Mouse (Mus musculus) layer of hippocampus, adult 11-12 months (tissue): ENCODE measurements at regions not wholly inside any gene's neighbourhood (a gene's known extent, or its start where the extent isn't known, plus 50 kb on each side); places are given as distances from the start of the nearest gene placed in this dataset.

ENCODE experiments used
- DNase-seq: peaks from one replicate; pipeline ENCODE4 v3.0.0; 2022; ENCODE audit warnings: low spot score

DNA sequence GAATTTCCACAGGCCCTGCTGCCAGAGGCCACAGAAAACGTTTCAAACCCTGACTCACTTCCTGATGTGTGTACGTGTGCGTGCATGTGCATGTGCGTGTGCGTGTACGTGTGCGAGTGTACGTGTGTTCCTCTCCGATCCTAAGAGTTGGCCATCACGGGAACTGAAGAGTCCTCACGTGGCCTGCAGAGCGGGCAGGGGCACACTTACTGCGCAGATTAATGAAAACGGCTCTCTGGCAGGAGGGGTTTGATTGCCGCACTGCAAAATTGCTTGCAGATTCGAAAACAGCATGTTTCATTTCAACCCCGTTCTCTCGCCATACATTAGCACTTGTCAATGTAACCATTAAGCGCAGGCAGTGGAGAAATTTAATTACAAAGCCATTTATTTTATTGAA lies 135.0 kb upstream of the Six2 start:
- no peak for DNase-seq

DNA sequence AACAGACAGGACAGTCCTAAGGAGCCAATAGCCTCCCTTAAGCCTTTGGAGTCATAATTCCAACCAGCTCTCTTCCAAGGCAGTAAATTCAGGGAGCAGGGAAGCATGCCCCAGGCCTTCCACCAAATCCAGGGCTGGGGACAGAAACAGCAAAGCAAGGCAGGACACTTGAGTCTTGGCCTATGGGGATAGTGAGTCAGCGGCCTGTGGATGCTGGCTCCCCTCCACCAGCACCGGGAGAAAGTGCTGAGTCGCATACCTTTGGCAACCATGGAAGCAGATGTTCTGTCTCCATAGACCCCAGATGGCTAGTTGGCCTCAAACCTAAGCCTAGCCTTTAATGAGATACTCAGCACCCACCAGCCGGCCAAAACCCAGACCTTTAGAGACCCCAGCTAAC lies 133.8 kb upstream of the Six2 start:
- no peak for DNase-seq

DNA sequence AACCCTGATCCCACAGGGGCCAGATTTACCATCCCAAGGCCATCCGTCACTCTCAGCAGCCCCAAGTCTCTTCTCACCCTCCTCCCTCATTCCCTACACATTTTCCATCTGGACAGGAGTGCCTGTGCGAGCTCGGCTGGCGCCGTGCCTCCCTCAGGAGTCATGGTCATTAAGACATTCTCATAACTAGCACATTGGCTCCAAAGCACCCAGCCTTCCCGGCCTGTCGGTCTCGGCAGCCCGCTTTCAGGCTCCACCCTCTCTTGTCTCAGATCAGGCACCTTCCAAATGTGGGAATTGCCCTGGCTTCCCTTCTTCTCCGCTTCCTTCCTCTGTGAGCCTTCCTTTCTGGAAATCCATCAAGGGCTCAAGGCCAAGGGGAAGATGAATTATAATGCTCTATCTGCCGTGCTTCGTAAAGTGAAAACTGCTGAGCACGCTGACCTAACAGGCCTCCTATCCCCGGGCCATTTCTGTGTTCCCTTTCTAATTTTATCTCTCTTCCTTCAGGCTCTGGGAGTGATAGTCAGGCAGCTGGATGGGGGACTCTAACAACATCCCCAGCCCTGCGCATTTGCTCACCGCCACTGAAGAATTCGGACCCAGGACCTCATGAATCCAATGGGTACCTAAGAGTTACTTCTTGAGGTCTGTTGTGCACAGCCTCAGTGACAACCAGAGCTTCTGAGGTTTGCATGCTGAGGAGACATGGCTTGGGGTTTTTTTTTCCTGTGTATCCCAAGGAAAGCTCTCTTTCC lies 130.2 kb upstream of the Six2 start:
- DNase-seq = no peak

DNA sequence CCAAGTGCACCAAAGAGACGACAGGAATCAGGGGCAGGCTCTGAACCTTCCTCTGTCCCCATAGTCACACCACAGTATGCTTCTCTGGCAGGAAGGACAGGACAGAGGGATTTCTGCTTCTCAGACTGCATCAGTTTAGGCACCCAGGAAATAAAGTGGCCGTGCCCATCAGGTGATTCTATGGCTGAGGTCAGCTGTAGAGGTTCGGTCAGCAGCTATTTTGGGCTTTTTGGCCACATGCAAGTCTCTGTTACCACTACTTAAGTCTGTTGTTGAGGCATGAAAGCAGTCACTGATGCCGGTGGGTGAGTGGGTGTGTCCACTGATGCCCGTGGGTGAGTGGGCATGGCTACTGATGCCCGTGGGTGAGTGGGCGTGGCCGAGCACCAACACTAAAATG lies 128.4 kb upstream of the Six2 start:
- DNase-seq = no peak

DNA sequence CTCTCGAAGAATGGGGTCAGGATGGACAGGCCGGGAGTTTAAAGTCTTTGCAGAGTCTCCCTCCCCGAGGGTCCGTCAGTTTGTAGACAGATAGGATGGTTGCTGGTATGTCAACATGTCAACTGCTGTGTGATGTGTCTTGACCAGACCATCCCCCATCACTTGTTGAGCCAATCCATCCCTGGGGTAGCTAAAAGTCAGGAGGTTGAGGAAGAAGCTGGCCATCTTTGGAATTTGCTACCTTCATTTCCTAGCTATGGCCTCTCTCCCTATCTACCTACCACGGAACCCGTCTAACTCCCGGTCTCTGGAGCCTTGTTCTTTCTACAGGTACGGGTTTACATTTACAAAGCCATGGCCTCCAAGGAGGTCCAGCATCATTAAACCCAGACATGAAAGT lies 128.0 kb upstream of the Six2 start:
- no peak for DNase-seq

DNA sequence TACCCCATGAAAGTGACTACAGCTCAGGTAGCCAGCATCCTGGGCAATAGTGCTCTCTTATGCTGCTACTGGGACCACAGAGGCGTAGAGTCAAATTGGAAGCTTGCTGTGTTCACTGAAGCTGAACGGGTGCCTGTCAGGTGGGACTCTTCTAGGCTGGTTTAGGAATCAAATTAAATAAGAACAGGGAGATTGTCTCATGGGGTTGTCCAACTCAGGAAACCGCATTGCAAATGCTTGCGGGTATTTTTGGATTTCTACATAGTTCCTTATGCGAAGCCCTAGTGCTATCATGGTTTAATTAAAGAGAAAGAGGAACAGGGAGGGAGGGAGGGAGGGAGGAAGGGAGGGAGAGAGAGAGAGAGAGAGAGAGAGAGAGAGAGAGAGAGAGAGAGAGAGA lies 120.5 kb upstream of the Six2 start:
- no peak for DNase-seq

DNA sequence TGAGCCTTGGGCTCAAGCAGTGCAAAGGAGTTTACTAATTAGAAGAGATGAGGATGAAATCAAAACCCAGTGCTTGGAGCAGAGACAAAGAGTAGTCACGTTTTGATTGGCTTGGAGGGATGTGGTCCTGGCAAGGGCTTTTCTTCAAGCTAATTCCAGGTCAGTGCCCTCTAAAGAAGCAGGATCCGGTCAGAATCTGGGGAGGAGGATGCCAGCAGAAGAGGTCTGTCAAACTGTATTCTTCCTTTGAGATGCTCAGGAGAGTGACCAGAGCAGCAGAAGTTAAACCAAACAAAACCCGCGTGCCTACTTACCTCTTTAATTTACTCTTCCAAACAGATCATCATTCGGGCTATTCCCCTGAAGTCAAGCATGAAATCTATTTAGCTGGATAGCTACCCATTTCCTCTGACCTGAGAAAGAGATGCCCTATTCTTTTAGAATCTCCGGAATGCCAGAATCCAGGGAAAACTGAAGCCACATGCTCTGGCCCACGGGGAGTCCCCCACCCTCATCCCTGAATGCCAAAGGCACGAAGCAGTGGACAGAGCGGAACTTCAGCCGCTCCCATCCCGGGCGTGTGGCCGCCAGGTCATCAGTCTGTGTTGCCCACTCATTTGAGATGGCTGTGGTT lies 117.8 kb upstream of the Six2 start:
- DNase-seq = no peak

DNA sequence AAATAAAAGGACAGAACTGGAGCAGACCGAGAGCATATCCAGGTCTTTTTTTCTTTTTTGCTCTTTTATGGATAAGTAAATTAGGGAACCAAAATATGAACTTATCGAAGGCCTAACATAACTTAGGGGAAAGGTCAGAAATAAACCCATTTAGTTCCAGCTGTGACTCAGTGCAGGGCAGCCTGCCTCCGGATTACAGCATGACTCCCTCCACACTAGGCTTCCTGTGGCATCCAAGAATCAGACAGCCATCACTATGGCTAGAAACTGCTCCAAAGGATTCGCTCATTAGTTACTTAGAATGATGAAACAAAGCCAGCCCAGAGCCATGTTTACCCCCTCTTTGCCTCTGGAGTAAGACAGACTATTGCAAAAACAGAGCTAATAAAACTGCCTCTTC lies 116.6 kb upstream of the Six2 start:
- no peak for DNase-seq

DNA sequence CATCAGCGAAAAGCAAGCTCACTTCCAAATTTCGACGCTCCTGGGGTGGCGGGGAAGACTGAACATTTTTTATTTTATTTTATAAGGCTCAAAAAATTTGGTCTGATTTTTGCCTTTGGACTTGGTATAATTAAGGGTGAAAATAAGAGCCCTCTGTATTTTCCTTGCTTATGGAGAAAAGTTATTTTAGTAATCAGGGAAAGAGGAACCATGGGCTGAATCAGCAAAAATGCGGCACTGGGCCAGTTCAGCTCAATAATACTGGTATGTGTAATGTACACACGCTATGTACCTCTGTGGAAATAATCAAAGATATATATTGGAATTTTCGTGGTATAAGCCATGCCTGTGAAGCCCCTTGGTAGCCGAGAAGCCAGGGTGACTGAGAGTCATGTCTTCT lies 113.7 kb upstream of the Six2 start:
- no peak for DNase-seq

DNA sequence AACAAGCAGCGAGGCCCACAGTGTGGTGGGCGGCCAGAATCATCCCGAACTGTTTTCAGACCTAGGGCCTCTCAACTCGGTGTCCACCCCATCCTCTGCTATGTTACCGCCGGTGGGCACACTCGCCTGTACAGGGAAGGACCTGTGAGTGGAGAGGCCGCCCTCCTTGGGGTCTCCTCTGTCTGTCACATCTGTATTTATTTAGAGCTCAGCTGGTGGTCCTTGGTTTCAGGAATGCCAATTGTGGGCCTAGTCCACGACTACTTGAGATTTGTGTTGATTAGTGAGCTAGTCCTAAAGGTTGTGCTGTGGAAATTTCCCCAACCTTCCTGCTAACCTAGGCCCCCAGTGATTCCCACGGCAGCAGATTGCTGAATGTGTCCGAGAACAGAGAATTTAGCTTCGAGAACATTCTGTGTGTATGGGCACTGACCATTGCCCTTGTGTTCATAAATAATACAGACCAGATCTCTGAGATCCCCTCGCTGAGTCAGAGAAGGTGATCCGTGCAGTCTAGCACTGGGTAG lies 113.1 kb upstream of the Six2 start:
- no peak for DNase-seq

DNA sequence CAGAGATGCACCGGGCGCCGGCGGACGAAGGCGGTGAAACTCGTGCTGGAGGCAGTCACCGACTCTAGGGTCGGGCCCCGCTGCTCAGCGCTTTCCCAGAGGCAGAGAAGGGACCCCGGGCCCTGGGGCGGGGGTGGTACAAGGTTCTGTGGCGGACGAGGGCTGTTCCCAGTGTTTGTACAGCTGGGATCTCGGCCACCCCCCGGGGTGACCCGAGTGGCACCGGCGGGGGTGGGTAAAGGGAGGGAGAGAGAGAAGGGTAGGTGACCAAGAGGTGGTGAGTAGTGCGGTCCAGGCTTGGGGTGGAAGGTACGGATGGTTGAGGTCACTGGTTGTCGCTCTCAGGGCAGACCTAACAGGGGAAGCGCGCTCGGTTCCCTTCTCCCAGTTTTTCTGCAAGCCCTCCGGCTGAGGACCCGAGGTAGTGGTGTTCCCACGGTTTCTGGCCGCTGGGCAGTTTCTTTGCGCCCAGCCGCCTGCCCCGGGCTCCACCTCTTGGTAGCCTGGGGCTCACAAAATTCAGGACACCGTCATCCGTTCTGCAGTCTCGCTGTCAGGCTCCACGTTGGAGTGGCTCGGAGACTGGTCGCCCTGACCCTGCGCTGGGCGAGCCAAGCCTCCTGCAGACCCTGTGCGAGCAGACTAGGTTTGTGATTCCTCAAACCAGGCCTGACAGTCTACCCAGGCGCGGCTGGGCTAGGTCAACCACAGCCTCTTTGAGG lies 112.4 kb upstream of the Six2 start:
- no peak for DNase-seq

DNA sequence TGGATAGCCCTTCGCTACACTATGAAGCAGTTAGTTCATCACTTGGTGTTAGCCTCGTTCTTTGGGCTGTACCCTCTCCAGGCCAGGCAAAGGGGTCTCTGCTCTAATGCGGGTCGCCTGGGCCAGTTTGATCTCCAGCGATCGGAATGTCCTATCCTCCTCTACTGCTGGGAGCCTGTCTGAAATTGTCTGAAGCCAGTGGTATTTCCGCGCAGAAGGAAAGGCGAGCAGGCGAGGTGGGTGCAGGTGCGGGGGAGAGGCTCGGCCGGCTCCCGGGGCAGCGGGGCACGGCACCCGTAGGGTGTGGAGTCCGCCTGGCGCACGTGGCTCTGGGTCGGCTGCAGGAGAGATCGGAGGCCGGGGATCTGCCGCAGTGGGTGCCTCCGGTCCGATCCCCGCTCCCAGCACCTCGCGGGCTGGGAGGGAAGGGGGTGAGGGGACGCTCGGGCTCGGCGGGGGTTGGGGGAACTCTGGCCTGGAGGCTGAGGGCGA lies 111.8 kb upstream of the Six2 start:
- DNase-seq = no peak

DNA sequence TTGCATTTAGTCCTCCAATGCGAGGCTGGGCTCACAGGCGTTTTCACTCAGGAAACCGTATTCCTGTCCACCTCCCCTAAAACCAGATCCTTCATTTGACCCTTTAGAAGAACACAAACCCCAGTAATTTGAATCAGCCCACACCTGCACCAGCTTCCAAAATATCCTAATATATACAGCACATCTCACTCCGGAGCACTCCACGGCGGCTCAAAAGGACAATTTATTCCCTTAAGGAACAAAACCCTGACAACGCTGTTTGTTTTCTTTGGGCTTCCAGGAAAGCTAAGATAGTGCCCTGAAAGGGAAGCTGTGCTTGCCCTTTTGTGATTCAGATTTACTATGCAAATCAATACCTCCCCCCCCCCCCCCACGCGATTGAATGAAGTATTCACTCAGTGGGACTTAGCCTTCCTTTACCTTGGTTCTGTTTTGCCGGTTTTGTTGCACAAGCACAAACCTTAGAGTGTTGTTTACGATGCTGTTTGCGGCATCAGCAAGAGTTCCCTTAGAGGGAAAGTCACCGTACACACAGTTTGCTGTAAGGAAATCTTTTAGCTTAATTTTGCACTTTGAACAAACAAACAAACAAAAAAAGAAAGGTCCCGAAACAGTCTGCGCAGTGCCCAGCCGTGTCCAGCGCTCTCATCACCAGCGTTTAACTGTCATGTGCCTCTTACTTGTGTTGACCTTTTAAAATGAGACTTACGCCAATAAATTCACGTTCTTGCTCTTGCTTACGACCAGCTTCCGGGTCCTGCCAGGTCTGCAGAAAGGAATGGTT lies 111.2 kb upstream of the Six2 start:
- no peak for DNase-seq

DNA sequence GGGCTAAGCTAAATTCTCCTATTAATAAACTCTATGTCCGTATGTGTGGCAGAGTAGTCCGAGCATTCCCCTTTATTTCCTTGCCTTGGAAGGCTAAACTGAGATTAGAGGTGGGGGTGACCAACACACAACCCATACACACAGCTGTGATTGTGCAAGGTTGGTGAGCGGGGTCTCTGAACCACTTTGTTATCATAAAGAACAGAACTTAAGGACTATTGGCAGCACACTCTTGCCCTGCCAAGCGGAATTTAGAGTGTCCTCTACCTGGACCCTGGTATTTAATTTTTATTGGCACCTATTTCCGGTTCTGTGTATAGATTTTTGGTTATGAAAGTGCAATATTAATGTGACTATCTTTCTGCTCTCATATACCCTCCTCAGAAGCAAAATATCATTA lies 109.7 kb upstream of the Six2 start:
- no peak for DNase-seq

DNA sequence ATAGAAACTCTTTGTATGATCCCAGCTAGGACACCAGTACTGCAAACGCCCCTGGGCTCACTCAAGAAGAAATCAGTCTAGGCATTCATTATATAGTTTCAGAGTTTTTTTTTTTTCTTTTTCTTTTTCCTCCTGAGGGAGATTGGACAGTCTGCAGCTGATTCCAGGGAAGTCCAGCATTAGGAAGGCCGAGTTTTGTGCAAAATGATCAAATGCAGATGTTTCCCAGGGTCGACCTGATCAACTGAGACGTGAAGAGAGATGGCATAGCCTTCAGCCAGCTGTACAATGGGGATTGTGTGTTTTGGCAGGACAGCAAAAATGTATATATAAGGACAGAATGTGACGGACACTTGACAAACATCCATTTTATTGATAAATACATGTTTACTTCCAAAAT lies 107.7 kb upstream of the Six2 start:
- DNase-seq = no peak

DNA sequence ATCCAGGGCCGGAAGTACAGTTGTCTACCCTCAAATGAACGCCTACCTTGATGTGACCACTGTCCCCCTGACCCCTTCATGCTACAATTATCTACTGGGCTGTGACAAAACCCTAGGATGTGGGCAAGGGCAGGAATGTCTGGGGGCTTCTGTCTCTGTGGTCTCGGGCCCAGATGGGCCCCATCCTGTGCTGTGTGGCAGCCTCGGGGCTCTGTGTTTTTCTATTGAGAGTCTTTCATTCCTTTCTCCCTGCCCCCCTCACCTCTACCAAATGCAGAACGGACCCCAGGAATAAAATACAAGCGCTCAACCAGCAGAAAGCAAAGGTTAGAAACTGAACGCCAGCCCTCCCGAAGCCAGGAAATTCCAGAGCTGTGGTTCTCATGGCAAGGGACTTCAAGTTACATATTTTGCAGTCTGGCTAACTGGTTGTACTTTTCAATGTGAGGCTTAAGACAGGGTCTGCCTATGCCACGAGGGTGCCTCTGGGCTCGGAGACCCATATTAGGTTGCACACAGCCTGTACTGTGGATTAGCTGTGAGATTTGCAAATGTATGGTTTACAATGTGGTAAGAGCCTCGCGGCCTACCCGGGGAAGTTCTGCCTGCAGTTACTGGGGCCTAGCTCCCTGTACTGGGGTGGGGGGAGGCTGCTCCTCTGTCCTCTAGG lies 97.7 kb upstream of the Six2 start:
- DNase-seq = no peak

DNA sequence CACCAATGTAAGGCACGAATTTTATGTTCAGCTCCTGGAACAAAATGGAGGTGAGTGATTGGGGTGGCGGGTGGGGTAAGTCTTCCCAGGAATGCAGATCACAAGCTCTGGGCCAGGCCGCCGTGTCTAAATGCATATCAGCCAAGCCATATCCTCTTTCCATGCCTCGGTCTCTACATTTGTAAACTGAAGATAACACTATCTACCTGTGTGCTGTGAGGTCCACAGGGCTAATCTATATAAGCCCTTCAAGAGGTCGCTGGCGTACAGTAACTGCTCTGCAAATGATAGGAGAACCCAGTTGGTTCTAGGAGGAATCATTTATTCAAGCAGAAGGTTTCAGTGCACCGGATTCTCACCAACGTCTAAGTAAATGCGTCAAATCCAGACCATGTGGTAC lies 92.4 kb upstream of the Six2 start:
- no peak for DNase-seq

DNA sequence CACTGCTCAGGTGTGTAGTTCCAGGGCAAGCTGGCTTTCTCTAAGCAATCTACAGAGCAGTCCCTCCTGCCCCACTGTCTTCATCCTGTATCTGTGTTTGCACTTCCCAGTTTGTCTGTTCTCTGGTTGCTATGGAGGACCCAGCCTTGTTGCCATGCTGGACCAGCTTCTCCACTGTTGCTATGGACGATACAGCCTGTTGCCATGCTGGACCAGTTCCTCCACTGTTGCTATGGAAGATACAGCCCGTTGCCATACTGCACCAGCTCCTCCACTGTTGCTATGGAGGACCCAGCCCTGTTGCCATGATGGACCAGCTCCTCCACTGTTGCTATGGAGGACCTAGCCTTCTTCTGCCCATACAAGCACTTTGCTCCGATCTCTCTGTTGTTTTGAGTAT lies 88.8 kb upstream of the Six2 start:
- DNase-seq = peak; percentile 41

DNA sequence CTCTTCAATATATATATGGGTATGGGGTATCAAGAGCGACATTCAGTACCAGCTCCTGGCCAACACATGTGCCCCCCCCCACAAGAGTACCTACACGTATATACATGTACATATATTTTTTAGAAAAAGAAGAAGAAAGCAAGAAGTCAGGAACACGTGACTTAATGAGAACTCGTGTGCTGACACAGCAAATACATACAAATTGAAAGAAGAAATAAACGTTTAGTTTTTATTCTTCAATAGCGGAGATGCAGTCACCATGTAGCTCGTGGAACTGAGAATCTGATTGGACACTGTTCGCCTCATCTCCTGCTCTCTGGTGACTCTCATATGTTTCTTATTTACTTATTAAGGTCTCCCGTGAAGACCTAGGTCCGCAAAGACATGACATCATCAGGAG lies 80.3 kb upstream of the Six2 start:
- DNase-seq = no peak

DNA sequence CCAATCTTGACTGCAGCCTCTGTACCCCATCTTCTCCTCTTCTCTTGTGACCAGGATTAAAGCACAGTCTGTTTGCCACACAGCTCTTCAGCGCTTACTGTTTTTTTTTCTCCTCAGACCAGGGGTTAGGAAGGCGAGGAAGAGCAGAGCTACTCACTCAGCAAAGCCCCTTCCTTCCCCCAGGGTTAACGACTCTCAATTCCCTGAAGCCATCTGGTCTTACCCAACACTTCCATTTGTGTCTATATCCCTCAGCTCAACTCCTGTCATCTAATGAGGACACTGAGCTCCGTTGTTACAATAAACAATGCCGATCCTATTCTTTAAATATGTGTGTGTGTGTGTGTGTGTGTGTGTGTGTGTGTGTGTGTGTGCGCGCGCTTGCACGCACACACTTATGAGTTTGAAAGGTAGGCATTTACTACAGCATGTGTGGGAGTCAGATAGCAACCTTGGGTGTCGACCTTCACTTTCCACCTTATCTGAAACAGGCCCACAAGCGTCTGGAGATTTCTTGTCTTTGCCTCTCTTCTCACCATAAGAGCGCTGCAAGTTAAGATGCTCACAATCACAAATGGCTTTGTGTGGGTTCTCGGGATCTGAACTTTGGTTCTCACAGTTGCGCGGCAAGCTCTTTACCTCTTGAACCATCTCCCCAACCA lies 79.3 kb upstream of the Six2 start:
- DNase-seq = no peak

DNA sequence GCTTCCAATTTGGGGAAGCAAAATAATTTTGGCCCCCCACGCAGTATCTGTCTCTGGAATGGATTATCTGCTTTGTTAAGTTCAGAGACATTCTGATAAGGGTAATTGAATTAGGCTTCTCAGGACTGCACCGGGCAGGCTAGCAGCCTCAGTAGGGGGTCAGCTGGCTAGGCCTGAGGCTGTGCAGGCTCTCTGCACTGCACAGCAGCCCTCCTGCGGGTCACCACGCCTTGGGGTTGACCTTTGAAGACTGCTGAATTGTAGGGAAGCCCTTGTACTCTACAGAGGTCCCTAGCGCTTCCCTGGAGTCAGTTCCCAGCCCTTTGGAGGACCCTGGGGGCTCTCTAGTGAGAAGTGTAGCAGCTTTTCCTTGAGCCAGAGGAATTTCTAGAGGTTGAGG lies 78.5 kb upstream of the Six2 start:
- DNase-seq = no peak
